Mouse (Mus musculus): Measurements from ENCODE around the gene Grin2c.
A peak's percentile ranks its signal among the peaks of the same experiment; 100 is the strongest.

DNA sequence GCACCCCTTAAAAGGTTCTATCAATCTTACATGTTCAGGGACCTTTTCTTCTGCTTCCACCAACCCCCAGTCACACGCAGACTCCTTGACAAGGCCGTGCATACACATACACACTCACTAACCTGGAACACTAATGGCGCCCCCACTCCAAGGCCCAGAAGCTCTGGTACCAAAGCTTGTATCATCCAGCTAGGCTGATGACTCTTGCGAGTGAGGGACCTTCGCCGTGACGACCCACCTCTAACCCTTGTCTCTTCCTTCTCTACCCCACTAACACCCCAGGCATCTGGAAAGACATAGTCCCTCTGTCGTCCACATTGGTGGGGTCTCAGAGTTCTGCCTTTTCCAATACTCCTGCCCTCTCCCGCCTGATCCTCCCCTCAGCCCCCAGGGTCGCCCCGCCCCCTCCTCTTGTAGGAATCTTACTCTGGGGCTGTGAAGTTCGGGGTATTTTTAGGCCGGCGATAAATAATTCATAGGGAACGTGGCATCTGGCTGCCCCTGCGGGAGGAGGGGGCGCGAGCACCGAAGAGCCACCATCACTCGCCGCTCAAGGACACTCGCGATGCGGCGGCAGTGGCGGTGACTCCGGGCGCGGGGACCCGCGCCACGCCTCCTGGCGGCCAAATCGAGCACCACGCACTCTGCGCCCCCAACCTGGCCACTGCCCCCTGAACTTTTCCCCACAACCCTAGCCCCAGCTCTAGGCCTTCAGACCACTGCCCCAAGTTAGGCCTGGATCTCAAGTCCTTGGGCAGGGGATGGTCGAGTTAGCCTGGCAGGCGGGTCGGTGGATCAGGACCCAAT, 2.0 kb downstream of the Grin2c start:
- peak; percentile 38; the same call in 1 of the 2 replicates for TF ChIP-seq CTCF (IDR thresholded peaks at IDR 0.05; ENCODE audit: extremely low read depth, insufficient read length, insufficient replicate concordance, low read depth, low read length)
- no peak for TF ChIP-seq POLR2A (IDR thresholded peaks at IDR 0.05; ENCODE audit: low read depth, low read length)

Measured in small intestine, adult 2 months (tissue).